Mouse (Mus musculus): ENCODE data around the gene A930004D18Rik. TPM values are rescaled to one million over a fixed set of nuclear protein-coding genes. Genes with fewer than 3 reads are reported as not detected.

A930004D18Rik gene
- polyA plus RNA-seq, 1 experiment from 2014 or later = 9.4 TPM

DNA sequence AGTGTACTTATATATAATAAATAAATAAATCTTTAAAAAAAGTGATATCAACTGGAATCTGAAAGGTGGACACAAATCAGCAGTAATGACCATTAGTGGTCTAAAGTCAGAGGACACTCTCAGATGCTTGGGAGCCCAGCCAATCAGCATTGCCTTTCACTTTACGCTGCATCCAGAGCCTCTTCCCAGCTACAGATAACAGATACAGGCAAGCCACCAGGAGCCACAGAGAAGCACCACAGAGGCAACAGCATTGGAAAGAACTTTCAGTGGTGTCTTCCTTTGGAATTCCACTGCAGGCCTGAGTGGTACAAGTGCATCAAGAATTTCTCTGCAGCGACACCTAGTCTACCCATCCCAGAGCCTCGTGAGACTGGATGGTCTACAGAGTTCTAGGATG is 24.7 kb downstream of the A930004D18Rik start:
- Histone ChIP-seq H3K27me3 (ENCODE audit: control insufficient read depth, insufficient read depth, low read length) (no peaks in the 10 kb centered on the region), H3K27ac (replicated peaks) (no peak overlapping the region), H3K4me2 (replicated peaks; ENCODE audit: low read depth) (no peak overlapping the region), H3K36me3 (ENCODE audit: control insufficient read depth, insufficient read depth, low read length) (no peaks in the 10 kb centered on the region), H3K4me1 (replicated peaks; ENCODE audit: control insufficient read depth, insufficient read depth) (no peaks in the 10 kb centered on the region), H3K4me3 (ENCODE audit: low read depth, low read length) (no peak overlapping the region), H3K9me3 (ENCODE audit: control insufficient read depth, low read length) (no peaks in the 10 kb centered on the region), H3K9ac (ENCODE audit: low read length) (no peak overlapping the region)
- no peak for ATAC-seq (ENCODE audit: low FRiP score, low TSS enrichment)
- no peak for DNase-seq (ENCODE audit: low spot score)
- TF ChIP-seq CTCF (IDR thresholded peaks at IDR 0.05; ENCODE audit: low read depth) (no peak), EP300 (optimal IDR thresholded peaks at IDR 0.05) (no peak)
- WGBS = 84% methylated on average over 3 of the region's 3 CpGs

GRCm38 (mm10) chr2:18011226-18011625 is 26.3 kb downstream of the A930004D18Rik start:
- 75% methylated on average over 6 of the region's 6 CpGs for WGBS

DNA sequence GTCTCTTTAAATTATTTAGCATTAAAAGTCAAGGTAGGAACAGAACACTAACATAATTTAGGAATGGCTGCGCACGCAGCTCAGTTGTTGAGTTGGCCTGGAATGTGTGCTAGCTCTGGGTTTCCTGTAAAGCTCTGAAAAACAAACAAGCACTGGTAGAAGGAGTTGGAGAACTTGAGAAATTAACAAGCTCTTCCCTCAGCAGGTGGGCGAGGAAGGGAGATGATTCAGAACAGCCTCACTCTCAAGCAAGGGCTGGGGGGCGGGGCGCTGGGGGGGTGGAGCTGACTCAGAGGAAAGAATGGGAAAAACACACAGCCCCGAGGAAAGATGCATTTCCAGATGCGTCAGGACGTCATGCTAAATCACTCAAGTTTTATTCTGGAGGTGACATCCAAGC is 32.4 kb downstream of the A930004D18Rik start:
- ATAC-seq (ENCODE audit: low FRiP score, low TSS enrichment) (no peak), DNase-seq (ENCODE audit: low spot score) (peak; percentile 23)
- Histone ChIP-seq H3K27ac (replicated peaks) (no peak overlapping the region), H3K4me3 (ENCODE audit: low read depth, low read length) (no peak overlapping the region), H3K27me3 (ENCODE audit: control insufficient read depth, insufficient read depth, low read length) (no peaks in the 10 kb centered on the region), H3K9me3 (ENCODE audit: control insufficient read depth, low read length) (no peaks in the 10 kb centered on the region), H3K9ac (ENCODE audit: low read length) (no peak overlapping the region), H3K4me2 (replicated peaks; ENCODE audit: low read depth) (0 out of 2 replicates have a peak overlapping the region, but pooled peaks have one; percentile 2), H3K36me3 (ENCODE audit: control insufficient read depth, insufficient read depth, low read length) (no peaks in the 10 kb centered on the region), H3K4me1 (replicated peaks; ENCODE audit: control insufficient read depth, insufficient read depth) (no peaks in the 10 kb centered on the region)
- TF ChIP-seq EP300 (optimal IDR thresholded peaks at IDR 0.05) (no peak), CTCF (IDR thresholded peaks at IDR 0.05; ENCODE audit: low read depth) (no peak)
- WGBS = 33% methylated on average over 8 of the region's 8 CpGs

More at GRCm38 (mm10) chr2:18011226-18011625, 26.3 kb downstream of the A930004D18Rik start:
- H3K27ac ChIP-seq (replicated peaks) = no peak overlapping the region
- H3K27me3 ChIP-seq (ENCODE audit: control insufficient read depth, insufficient read depth, low read length) = no peaks in the 10 kb centered on the region
- H3K36me3 ChIP-seq (ENCODE audit: control insufficient read depth, insufficient read depth, low read length) = no peaks in the 10 kb centered on the region
- no peak overlapping the region for H3K4me2 ChIP-seq (replicated peaks; ENCODE audit: low read depth)
- H3K4me1 ChIP-seq (replicated peaks; ENCODE audit: control insufficient read depth, insufficient read depth) = no peaks in the 10 kb centered on the region
- no peak overlapping the region for H3K4me3 ChIP-seq (ENCODE audit: low read depth, low read length)
- H3K9me3 ChIP-seq (ENCODE audit: control insufficient read depth, low read length) = no peaks in the 10 kb centered on the region
- ATAC-seq (ENCODE audit: low FRiP score, low TSS enrichment) = no peak
- TF ChIP-seq CTCF (IDR thresholded peaks at IDR 0.05; ENCODE audit: low read depth) = no peak
- TF ChIP-seq EP300 (optimal IDR thresholded peaks at IDR 0.05) = no peak
- H3K9ac ChIP-seq (ENCODE audit: low read length) = no peak overlapping the region
- DNase-seq (ENCODE audit: low spot score) = no peak

DNA sequence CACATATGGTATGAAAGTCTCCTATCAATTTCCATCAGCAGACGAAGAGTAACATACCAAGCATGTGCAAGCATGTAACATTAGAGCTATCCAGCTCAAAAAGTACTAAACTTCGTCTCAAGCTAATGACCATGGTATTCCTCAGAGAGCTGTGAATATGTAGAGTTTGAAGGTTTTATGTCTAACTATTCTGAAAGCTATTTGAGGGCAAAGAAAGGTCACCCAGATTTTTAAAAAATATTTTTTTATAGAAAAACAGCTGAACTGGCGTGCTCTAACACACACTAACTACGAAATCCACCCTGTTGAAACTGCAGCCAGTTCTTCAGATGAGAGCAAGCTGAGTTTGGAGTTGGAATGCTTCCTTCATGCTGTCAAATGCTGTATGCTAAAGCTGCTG is 33.3 kb downstream of the A930004D18Rik start:
- Histone ChIP-seq H3K27me3 (ENCODE audit: control insufficient read depth, insufficient read depth, low read length) (no peaks in the 10 kb centered on the region), H3K27ac (replicated peaks) (no peak overlapping the region), H3K4me1 (replicated peaks; ENCODE audit: control insufficient read depth, insufficient read depth) (no peaks in the 10 kb centered on the region), H3K36me3 (ENCODE audit: control insufficient read depth, insufficient read depth, low read length) (no peaks in the 10 kb centered on the region), H3K9me3 (ENCODE audit: control insufficient read depth, low read length) (no peaks in the 10 kb centered on the region), H3K4me3 (ENCODE audit: low read depth, low read length) (no peak overlapping the region), H3K9ac (ENCODE audit: low read length) (no peak overlapping the region), H3K4me2 (replicated peaks; ENCODE audit: low read depth) (no peak overlapping the region)
- ATAC-seq (ENCODE audit: low FRiP score, low TSS enrichment) = no peak
- 52% methylated on average over 4 of the region's 4 CpGs for WGBS
- TF ChIP-seq EP300 (optimal IDR thresholded peaks at IDR 0.05) = no peak
- TF ChIP-seq CTCF (IDR thresholded peaks at IDR 0.05; ENCODE audit: low read depth) = no peak
- DNase-seq (ENCODE audit: low spot score) = no peak

DNA sequence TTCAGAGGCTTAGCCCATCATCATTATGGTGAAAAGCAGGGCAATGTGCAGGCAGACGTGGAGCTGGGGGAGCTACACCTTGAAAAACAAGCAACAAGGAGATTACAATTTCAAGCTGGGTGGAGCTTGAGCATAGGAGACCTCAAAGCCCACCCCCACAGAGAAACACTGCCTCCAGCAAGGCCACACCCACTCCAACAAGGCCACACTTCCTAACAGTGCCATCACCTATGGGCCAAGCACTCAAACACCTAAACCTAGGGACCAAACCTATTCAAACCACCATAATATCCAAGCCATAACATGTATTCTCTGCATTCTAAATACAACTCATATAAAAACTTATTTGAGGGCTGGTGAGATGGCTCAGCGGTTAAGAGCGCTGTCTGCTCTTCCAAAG is 35.2 kb downstream of the A930004D18Rik start:
- 86% methylated on average over 3 of the region's 3 CpGs for WGBS
- TF ChIP-seq EP300 (optimal IDR thresholded peaks at IDR 0.05) = no peak
- no peak for TF ChIP-seq CTCF (IDR thresholded peaks at IDR 0.05; ENCODE audit: low read depth)
- no peaks in the 10 kb centered on the region for H3K36me3 ChIP-seq (ENCODE audit: control insufficient read depth, insufficient read depth, low read length)

DNA sequence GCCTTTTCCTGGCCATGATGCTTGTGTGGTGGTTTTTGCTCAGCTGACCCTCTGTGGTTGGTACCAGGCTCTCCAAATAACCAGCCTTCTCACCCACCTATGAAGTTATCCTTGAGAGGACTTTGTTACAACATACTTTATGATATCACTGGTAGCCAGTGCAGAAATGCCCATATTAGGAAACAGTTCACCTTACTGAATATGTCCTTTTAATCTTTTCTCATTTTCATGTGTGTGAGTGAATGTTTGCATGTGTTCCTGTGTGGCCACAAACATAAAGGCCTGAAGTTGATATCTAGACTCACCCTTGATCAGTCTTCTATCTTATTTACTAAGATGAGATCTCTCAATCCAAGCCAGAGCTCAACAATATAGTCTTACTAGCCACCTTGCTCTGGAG is 40.7 kb downstream of the A930004D18Rik start, which contains the start of gene H2al2a:
Gene H2al2a (minus strand): TSS at position 101 of the 400 bp plus-strand sequence.
- ATAC-seq (ENCODE audit: low FRiP score, low TSS enrichment) = no peak
- H3K9me3 ChIP-seq (ENCODE audit: control insufficient read depth, low read length) = no peaks in the 10 kb centered on the region
- no peaks in the 10 kb centered on the region for H3K27me3 ChIP-seq (ENCODE audit: control insufficient read depth, insufficient read depth, low read length)
- no peaks in the 10 kb centered on the region for H3K4me1 ChIP-seq (replicated peaks; ENCODE audit: control insufficient read depth, insufficient read depth)
- no peak within 1 kb of the TSS for H3K9ac ChIP-seq (ENCODE audit: low read length)
- H3K4me2 ChIP-seq (replicated peaks; ENCODE audit: low read depth) = no peak within 1 kb of the TSS
- no peaks in the 10 kb centered on the region for H3K36me3 ChIP-seq (ENCODE audit: control insufficient read depth, insufficient read depth, low read length)
- DNase-seq (ENCODE audit: low spot score) = no peak
- no peak within 1 kb of the TSS for H3K4me3 ChIP-seq (ENCODE audit: low read depth, low read length)
- TF ChIP-seq EP300 (optimal IDR thresholded peaks at IDR 0.05) = no peak
- no peak within 1 kb of the TSS for H3K27ac ChIP-seq (replicated peaks)

More for the DNA sequence above, 35.2 kb downstream of the A930004D18Rik start:
- no peak overlapping the region for H3K9ac ChIP-seq (ENCODE audit: low read length)
- H3K4me2 ChIP-seq (replicated peaks; ENCODE audit: low read depth) = no peak overlapping the region
- ATAC-seq (ENCODE audit: low FRiP score, low TSS enrichment) = no peak
- H3K27me3 ChIP-seq (ENCODE audit: control insufficient read depth, insufficient read depth, low read length) = no peaks in the 10 kb centered on the region
- H3K4me3 ChIP-seq (ENCODE audit: low read depth, low read length) = no peak overlapping the region
- no peaks in the 10 kb centered on the region for H3K9me3 ChIP-seq (ENCODE audit: control insufficient read depth, low read length)
- H3K4me1 ChIP-seq (replicated peaks; ENCODE audit: control insufficient read depth, insufficient read depth) = no peaks in the 10 kb centered on the region
- no peak for DNase-seq (ENCODE audit: low spot score)
- H3K27ac ChIP-seq (replicated peaks) = no peak overlapping the region

All from stomach, postnatal 0 days (tissue).